In the genomic region with DNA sequence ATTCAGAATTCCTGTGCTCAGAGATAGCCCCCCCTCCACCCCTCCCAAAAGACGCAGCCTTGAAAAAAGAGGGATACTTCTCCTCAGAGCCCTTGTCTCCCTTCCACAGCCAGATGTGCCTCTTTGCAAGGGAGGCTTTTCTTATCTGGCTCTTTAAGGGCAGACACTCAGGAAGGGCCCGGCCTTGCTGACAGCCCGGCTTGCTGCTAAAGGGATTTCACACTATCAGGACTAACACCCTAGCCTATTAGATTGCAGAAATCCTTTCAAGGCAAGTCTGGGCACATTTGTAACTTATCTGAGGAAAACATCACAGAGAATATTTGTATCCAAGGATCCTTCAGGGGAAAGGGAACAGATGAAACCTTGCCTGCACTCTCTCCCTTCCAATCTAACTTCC, we compare ENCODE assay signal across 21 mouse cellular contexts.
DNase-seq lines count a peak whose midpoint lies in the region; ATAC-seq lines count a peak whose summit lies in the region.
"Had no signal": no experiment of that assay in that cellular context is flagged by ENCODE, and none has a peak within 500 bp of the region (broad histone marks: within the 10 kb centered on the region; RNA-seq: fewer than 3 reads in every experiment).

No protein-coding gene starts in this region.

- no peak overlapping the region for H3K4me2 ChIP-seq in heart, embryonic 15.5 days
- no peak overlapping the region for H3K4me2 ChIP-seq in midbrain, embryonic 14.5 days (ENCODE audit: low read length)
- H3K4me2 ChIP-seq in intestine, embryonic 16.5 days (ENCODE audit: low read depth, low read length): no peak overlapping the region
- H3K4me2 ChIP-seq: hindbrain, embryonic 15.5 days had no signal

- ATAC-seq in heart, embryonic 15.5 days (replicated peaks; ENCODE audit: insufficient number of reproducible peaks, insufficient read depth, low FRiP score, low read depth): peak; percentile 47; the same call in 1 of the 2 replicates
- no peak; the same call in 1 of the 2 replicates for ATAC-seq in midbrain, embryonic 14.5 days (ENCODE audit: low FRiP score, low TSS enrichment)
- no peak for ATAC-seq in intestine, embryonic 16.5 days
- ATAC-seq: activated CD4-positive, CD25-positive, alpha-beta regulatory T cell, adult 4 months; forebrain, embryonic 14.5 days; Patski had no signal

- H3K27ac ChIP-seq in heart, embryonic 15.5 days: no peak overlapping the region
- H3K27ac ChIP-seq in midbrain, embryonic 14.5 days (replicated peaks; ENCODE audit: low read depth, low read length): peak overlapping the region; percentile 34
- H3K27ac ChIP-seq in intestine, embryonic 16.5 days (ENCODE audit: low read length): no peak overlapping the region
- H3K27ac ChIP-seq: embryonic facial prominence, embryonic 10.5 days; forebrain, embryonic 10.5 days; heart, embryonic 10.5 days; hindbrain, embryonic 15.5 days had no signal

- DNase-seq in heart, adult 9 months (ENCODE audit: low spot score in 2 of 2): no peak
- DNase-seq in ovary, postnatal 36 days (ENCODE audit: low spot score): peak; percentile 32
- no peak for DNase-seq in ovary, postnatal 10 days (ENCODE audit: low spot score)
- peak; percentile 57 for DNase-seq in midbrain, embryonic 14.5 days
- no peak for DNase-seq in lung, postnatal 10 days
- no peak for DNase-seq in frontal cortex, postnatal 25 days (ENCODE audit: low spot score in 2 of 2)
- DNase-seq: adrenal gland, postnatal 14 days; cerebellum, adult 2 months; cerebellum, postnatal 10 days; gastrocnemius, postnatal 36 days; heart, postnatal 36 days had no signal

- no peaks in the 10 kb centered on the region for H3K9me3 ChIP-seq in heart, embryonic 15.5 days (replicated peaks)
- no peaks in the 10 kb centered on the region for H3K9me3 ChIP-seq in midbrain, embryonic 14.5 days (ENCODE audit: control insufficient read depth, low read length)
- no peaks in the 10 kb centered on the region for H3K9me3 ChIP-seq in intestine, embryonic 16.5 days (ENCODE audit: control insufficient read depth, low read length)
- H3K9me3 ChIP-seq: embryonic facial prominence, embryonic 10.5 days; forebrain, embryonic 10.5 days; heart, embryonic 10.5 days; hindbrain, embryonic 15.5 days had no signal

- H3K27me3 ChIP-seq in heart, embryonic 15.5 days: peaks cover 15% of the 10 kb centered on the region; the same call in 1 of the 2 replicates
- H3K27me3 ChIP-seq in midbrain, embryonic 14.5 days (ENCODE audit: control insufficient read depth, insufficient read depth, low read length): no peaks in the 10 kb centered on the region
- H3K27me3 ChIP-seq in intestine, embryonic 16.5 days (replicated peaks; ENCODE audit: control insufficient read depth, insufficient read depth, low read length): no peaks in the 10 kb centered on the region
- H3K27me3 ChIP-seq: CH12.LX; hindbrain, embryonic 15.5 days; Patski had no signal

- no peak overlapping the region for H3K4me3 ChIP-seq in heart, embryonic 15.5 days
- no peak overlapping the region for H3K4me3 ChIP-seq in midbrain, embryonic 14.5 days (replicated peaks; ENCODE audit: low read depth, low read length)
- H3K4me3 ChIP-seq in intestine, embryonic 16.5 days (ENCODE audit: low read length): no peak overlapping the region
- H3K4me3 ChIP-seq: embryonic facial prominence, embryonic 10.5 days; forebrain, embryonic 10.5 days; heart, embryonic 10.5 days; hindbrain, embryonic 15.5 days had no signal

- H3K36me3 ChIP-seq in heart, embryonic 15.5 days: no peaks in the 10 kb centered on the region
- no peaks in the 10 kb centered on the region for H3K36me3 ChIP-seq in midbrain, embryonic 14.5 days (ENCODE audit: control insufficient read depth, insufficient read depth, low read length)
- H3K36me3 ChIP-seq in intestine, embryonic 16.5 days (ENCODE audit: control insufficient read depth, insufficient read depth, low read length): no peaks in the 10 kb centered on the region
- H3K36me3 ChIP-seq: embryonic facial prominence, embryonic 10.5 days; forebrain, embryonic 10.5 days; heart, embryonic 10.5 days; hindbrain, embryonic 15.5 days had no signal

- WGBS in heart, embryonic 15.5 days: 11% methylated on average over 3 of the region's 3 CpGs
- WGBS in midbrain, embryonic 14.5 days: 21% methylated on average over 3 of the region's 3 CpGs
- WGBS in intestine, embryonic 16.5 days: 34% methylated on average over 3 of the region's 3 CpGs

- no peak overlapping the region for H3K9ac ChIP-seq in heart, embryonic 15.5 days
- H3K9ac ChIP-seq in midbrain, embryonic 14.5 days (replicated peaks; ENCODE audit: low read length): no peak overlapping the region
- H3K9ac ChIP-seq in intestine, embryonic 16.5 days (ENCODE audit: low read depth, low read length): no peak overlapping the region
- H3K9ac ChIP-seq: hindbrain, embryonic 15.5 days had no signal

- H3K4me1 ChIP-seq in heart, embryonic 15.5 days (replicated peaks): peaks cover 19% of the 10 kb centered on the region
- H3K4me1 ChIP-seq in midbrain, embryonic 14.5 days (ENCODE audit: control insufficient read depth, insufficient read depth, low read length): peaks cover 16% of the 10 kb centered on the region
- no peaks in the 10 kb centered on the region for H3K4me1 ChIP-seq in intestine, embryonic 16.5 days (ENCODE audit: control insufficient read depth, insufficient read depth, low read length)

Comparison
In these comparisons a context has a peak if more than half of its experiments do, and no peak if none do; other contexts are left out.
1. DNase-seq: peak in ovary, postnatal 36 days (single experiment) and midbrain, embryonic 14.5 days (single experiment); none in heart, adult 9 months (0 of 2), ovary, postnatal 10 days (single experiment), lung, postnatal 10 days (single experiment) and frontal cortex, postnatal 25 days (0 of 2).